7 mouse cellular contexts compared by ENCODE assay signal in genomic region chr4:140165851-140166250, GRCm38 (mm10).
"Had no signal": no experiment of that assay in that cellular context is flagged by ENCODE, and none has a peak within 500 bp of the region (broad histone marks: within the 10 kb centered on the region; RNA-seq: fewer than 3 reads in every experiment).

No protein-coding gene starts in this region.

- DNase-seq: kidney, adult 8-10 months; kidney, postnatal 36 days; lung, embryonic 14.5 days; lung, postnatal 10 days; lung, postnatal 4 days; right cerebral cortex, postnatal 14 days; thymus, postnatal 36 days had no signal
